Mouse (Mus musculus): ENCODE data around the gene Fyn. TPM values are rescaled to one million over a fixed set of nuclear protein-coding genes. Genes with fewer than 3 reads are reported as not detected.
A peak's percentile ranks its signal among the peaks of the same experiment; 100 is the strongest.

Gene Fyn
- polyA plus RNA-seq, 1 experiment from 2014 or later, result 105 TPM

DNA sequence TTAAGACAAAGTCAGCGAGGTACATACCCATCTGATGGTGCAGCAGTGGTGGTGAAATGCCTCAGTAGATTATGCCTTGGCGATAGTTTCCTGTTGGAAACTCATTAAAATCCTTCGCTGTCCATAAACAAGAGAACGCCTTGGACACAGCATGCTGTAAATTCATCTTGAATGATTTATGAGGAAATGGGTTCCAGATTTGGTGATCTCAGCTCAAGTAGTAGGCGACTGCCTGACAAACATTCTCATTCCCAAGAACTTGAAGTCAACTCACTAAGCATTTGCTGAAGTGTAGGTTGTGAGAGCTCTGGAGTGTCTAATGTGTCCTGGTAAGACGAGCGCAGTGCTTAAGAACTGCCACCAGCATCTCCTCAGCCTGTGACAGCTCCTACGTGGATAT lies 141.3 kb downstream of the Fyn start:
- Histone ChIP-seq H3K27me3 (ENCODE audit: control insufficient read depth, insufficient read depth, low read length) (no peaks in the 10 kb centered on the region), H3K4me2 (replicated peaks) (no peak overlapping the region), H3K4me1 (replicated peaks; ENCODE audit: control insufficient read depth, insufficient read depth, low read length) (peaks cover 51% of the 10 kb centered on the region), H3K9me3 (ENCODE audit: control insufficient read depth, low read length) (no peaks in the 10 kb centered on the region), H3K9ac (no peak overlapping the region), H3K27ac (no peak overlapping the region), H3K36me3 (replicated peaks; ENCODE audit: control insufficient read depth, insufficient read depth) (peaks cover 27% of the 10 kb centered on the region), H3K4me3 (replicated peaks; ENCODE audit: low read length) (no peak overlapping the region)
- WGBS, result 79% methylated on average over 8 of the region's 8 CpGs
- ATAC-seq (ENCODE audit: low FRiP score) (no peak), DNase-seq (ENCODE audit: low spot score) (no peak)

GRCm38 (mm10) chr10:39512631-39513314 lies 144.1 kb downstream of the Fyn start:
- no peak overlapping the region for H3K27ac ChIP-seq

DNA sequence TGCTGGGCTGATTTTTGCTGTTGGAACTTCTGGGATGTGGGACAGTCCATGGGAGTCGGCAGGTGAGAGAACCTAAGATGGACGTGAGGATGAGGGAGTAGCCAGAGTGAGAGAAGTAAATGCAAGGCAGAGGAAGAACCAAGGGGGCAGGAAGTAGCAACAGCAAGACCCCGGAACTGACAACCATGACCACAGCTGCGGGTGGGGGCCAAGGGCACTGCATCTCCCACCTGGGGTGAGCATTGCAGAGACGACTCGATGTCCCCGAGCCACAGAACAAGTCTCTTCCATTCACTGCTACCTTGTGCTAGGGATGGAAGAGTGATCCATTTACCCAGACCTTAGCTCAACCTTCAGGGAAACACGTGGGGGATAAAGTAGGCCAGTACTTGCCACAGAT lies 146.3 kb downstream of the Fyn start:
- no peak overlapping the region for H3K4me3 ChIP-seq (replicated peaks; ENCODE audit: low read length)
- peaks cover 46% of the 10 kb centered on the region for H3K36me3 ChIP-seq (replicated peaks; ENCODE audit: control insufficient read depth, insufficient read depth)
- no peak for DNase-seq (ENCODE audit: low spot score)
- H3K4me2 ChIP-seq (replicated peaks), result no peak overlapping the region
- ATAC-seq (ENCODE audit: low FRiP score), result no peak
- H3K27ac ChIP-seq, result no peak overlapping the region
- WGBS, result 95% methylated on average over 8 of the region's 8 CpGs
- no peak overlapping the region for H3K9ac ChIP-seq
- peaks cover 36% of the 10 kb centered on the region for H3K4me1 ChIP-seq (replicated peaks; ENCODE audit: control insufficient read depth, insufficient read depth, low read length)
- no peaks in the 10 kb centered on the region for H3K9me3 ChIP-seq (ENCODE audit: control insufficient read depth, low read length)
- H3K27me3 ChIP-seq (ENCODE audit: control insufficient read depth, insufficient read depth, low read length), result no peaks in the 10 kb centered on the region

More at GRCm38 (mm10) chr10:39512631-39513314, 144.1 kb downstream of the Fyn start:
- Histone ChIP-seq H3K27me3 (ENCODE audit: control insufficient read depth, insufficient read depth, low read length) (no peaks in the 10 kb centered on the region), H3K4me3 (replicated peaks; ENCODE audit: low read length) (no peak overlapping the region), H3K36me3 (replicated peaks; ENCODE audit: control insufficient read depth, insufficient read depth) (peaks cover 46% of the 10 kb centered on the region), H3K9ac (no peak overlapping the region), H3K4me2 (replicated peaks) (no peak overlapping the region), H3K4me1 (replicated peaks; ENCODE audit: control insufficient read depth, insufficient read depth, low read length) (peaks cover 34% of the 10 kb centered on the region), H3K9me3 (ENCODE audit: control insufficient read depth, low read length) (no peaks in the 10 kb centered on the region)
- ATAC-seq (ENCODE audit: low FRiP score) (no peak), DNase-seq (ENCODE audit: low spot score) (no peak)
- WGBS, result 74% methylated on average over 14 of the region's 14 CpGs

DNA sequence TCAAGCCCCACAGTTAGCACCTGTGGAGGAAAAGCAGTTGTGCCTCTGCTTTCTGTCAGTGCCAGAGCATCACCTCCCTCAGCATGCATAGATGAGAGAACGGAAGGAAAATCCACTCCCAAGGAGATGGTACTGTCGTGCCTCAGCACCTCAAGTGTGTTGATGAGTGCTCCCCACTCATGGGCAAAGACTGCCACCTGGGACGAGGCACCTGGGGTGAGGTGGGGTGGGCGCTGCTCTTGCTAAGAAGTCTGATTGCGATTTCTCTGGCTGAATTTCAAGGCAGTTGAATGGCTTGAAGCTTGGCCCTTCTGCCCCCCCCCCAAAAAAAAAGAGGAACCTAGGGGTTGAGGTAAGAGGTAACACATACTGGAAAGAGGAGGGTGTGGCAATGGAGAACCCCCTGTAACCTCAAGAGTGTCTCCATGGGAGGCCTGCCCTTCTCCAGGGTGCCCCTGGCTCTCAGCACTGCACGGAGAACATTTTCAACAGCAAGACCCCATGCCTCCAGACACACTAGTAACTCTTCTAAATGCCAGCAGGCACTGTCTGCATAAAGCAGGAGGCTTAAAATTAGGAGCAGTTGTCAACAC lies 148.0 kb downstream of the Fyn start:
- Histone ChIP-seq H3K4me1 (replicated peaks; ENCODE audit: control insufficient read depth, insufficient read depth, low read length) (peaks cover 32% of the 10 kb centered on the region), H3K4me2 (replicated peaks) (no peak overlapping the region), H3K4me3 (replicated peaks; ENCODE audit: low read length) (no peak overlapping the region), H3K27ac (no peak overlapping the region), H3K27me3 (ENCODE audit: control insufficient read depth, insufficient read depth, low read length) (no peaks in the 10 kb centered on the region), H3K9me3 (ENCODE audit: control insufficient read depth, low read length) (no peaks in the 10 kb centered on the region), H3K36me3 (replicated peaks; ENCODE audit: control insufficient read depth, insufficient read depth) (peaks cover 46% of the 10 kb centered on the region), H3K9ac (no peak overlapping the region)
- 86% methylated on average over 6 of the region's 6 CpGs for WGBS
- ATAC-seq (ENCODE audit: low FRiP score) (no peak), DNase-seq (ENCODE audit: low spot score) (no peak)

DNA sequence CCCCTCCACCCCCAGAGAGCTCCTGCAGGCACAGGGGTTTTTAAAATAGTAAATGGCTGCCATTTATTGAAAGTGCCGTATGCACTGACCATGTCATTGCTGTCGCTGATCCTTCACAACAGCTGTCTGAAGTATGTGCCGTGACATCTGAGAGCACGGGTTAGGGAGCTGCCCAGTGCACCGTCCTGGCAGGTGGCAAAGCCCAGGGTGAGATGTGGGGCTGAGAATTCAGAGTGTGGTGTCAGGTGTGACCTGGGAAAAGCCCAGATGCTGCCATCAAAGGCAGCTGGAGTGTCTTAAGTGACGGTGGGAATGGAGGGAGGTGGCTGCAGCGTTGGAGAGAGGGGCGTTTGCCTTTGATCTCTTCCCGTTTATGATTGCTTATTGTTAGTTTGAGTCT lies 148.7 kb downstream of the Fyn start:
- ATAC-seq (ENCODE audit: low FRiP score), result no peak
- no peak overlapping the region for H3K4me3 ChIP-seq (replicated peaks; ENCODE audit: low read length)
- H3K9me3 ChIP-seq (ENCODE audit: control insufficient read depth, low read length), result no peaks in the 10 kb centered on the region
- peaks cover 40% of the 10 kb centered on the region for H3K36me3 ChIP-seq (replicated peaks; ENCODE audit: control insufficient read depth, insufficient read depth)
- peak overlapping the region; percentile 13; the same call in 1 of the 2 replicates for H3K9ac ChIP-seq
- 27% methylated on average over 9 of the region's 9 CpGs for WGBS
- peaks cover 34% of the 10 kb centered on the region for H3K4me1 ChIP-seq (replicated peaks; ENCODE audit: control insufficient read depth, insufficient read depth, low read length)
- no peak overlapping the region for H3K4me2 ChIP-seq (replicated peaks)
- no peak for DNase-seq (ENCODE audit: low spot score)
- no peaks in the 10 kb centered on the region for H3K27me3 ChIP-seq (ENCODE audit: control insufficient read depth, insufficient read depth, low read length)
- peak overlapping the region; percentile 58 for H3K27ac ChIP-seq

DNA sequence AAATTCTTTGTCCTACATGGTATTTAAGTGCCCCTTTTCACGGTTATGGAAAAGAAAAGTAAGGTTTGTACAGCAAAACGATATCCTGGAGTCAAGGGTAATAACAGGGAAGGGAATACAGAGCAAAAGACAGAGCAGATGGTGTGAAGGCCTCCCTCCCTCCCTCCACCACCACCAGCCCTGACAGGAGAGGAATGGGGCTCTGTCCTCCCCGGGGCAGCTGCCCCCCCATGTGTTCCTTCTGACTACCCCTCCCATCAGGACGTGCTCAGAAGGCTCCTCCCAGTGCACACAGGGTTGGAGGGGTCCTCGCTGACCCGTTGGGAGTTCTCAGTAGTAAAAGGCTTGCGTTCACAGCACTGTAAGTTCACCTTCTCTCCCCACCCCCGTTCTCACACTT lies 149.6 kb downstream of the Fyn start:
- Histone ChIP-seq H3K9ac (no peak overlapping the region), H3K27me3 (ENCODE audit: control insufficient read depth, insufficient read depth, low read length) (no peaks in the 10 kb centered on the region), H3K4me3 (replicated peaks; ENCODE audit: low read length) (no peak overlapping the region), H3K36me3 (replicated peaks; ENCODE audit: control insufficient read depth, insufficient read depth) (peaks cover 33% of the 10 kb centered on the region), H3K27ac (peak overlapping the region; percentile 58), H3K4me2 (replicated peaks) (no peak overlapping the region), H3K4me1 (replicated peaks; ENCODE audit: control insufficient read depth, insufficient read depth, low read length) (peaks cover 42% of the 10 kb centered on the region), H3K9me3 (ENCODE audit: control insufficient read depth, low read length) (no peaks in the 10 kb centered on the region)
- DNase-seq (ENCODE audit: low spot score) (no peak), ATAC-seq (ENCODE audit: low FRiP score) (no peak)
- 42% methylated on average over 8 of the region's 8 CpGs for WGBS

GRCm38 (mm10) chr10:39518859-39519258 lies 150.2 kb downstream of the Fyn start:
- no peak overlapping the region for H3K4me3 ChIP-seq (replicated peaks; ENCODE audit: low read length)
- H3K4me1 ChIP-seq (replicated peaks; ENCODE audit: control insufficient read depth, insufficient read depth, low read length), result peaks cover 46% of the 10 kb centered on the region
- no peak for ATAC-seq (ENCODE audit: low FRiP score)

GRCm38 (mm10) chr10:39520123-39520989 lies 151.7 kb downstream of the Fyn start:
- Histone ChIP-seq H3K36me3 (replicated peaks; ENCODE audit: control insufficient read depth, insufficient read depth) (peaks cover 35% of the 10 kb centered on the region), H3K9ac (peak overlapping the region; percentile 44; the same call in 1 of the 2 replicates), H3K27me3 (ENCODE audit: control insufficient read depth, insufficient read depth, low read length) (no peaks in the 10 kb centered on the region), H3K4me3 (replicated peaks; ENCODE audit: low read length) (no peak overlapping the region), H3K4me1 (replicated peaks; ENCODE audit: control insufficient read depth, insufficient read depth, low read length) (peaks cover 60% of the 10 kb centered on the region), H3K4me2 (replicated peaks) (no peak overlapping the region), H3K9me3 (ENCODE audit: control insufficient read depth, low read length) (no peaks in the 10 kb centered on the region), H3K27ac (peak overlapping the region; percentile 70)
- ATAC-seq (ENCODE audit: low FRiP score) (peak; percentile 80), DNase-seq (ENCODE audit: low spot score) (peak; percentile 88)
- 45% methylated on average over 9 of the region's 9 CpGs for WGBS

More at GRCm38 (mm10) chr10:39518859-39519258, 150.2 kb downstream of the Fyn start:
- Histone ChIP-seq H3K9ac (0 out of 2 replicates have a peak overlapping the region, but pooled peaks have one; percentile 44), H3K4me2 (replicated peaks) (no peak overlapping the region), H3K36me3 (replicated peaks; ENCODE audit: control insufficient read depth, insufficient read depth) (peaks cover 33% of the 10 kb centered on the region), H3K27ac (peak overlapping the region; percentile 70; the same call in 1 of the 2 replicates), H3K27me3 (ENCODE audit: control insufficient read depth, insufficient read depth, low read length) (no peaks in the 10 kb centered on the region), H3K9me3 (ENCODE audit: control insufficient read depth, low read length) (no peaks in the 10 kb centered on the region)
- WGBS, result 85% methylated on average over 3 of the region's 3 CpGs
- no peak for DNase-seq (ENCODE audit: low spot score)

DNA sequence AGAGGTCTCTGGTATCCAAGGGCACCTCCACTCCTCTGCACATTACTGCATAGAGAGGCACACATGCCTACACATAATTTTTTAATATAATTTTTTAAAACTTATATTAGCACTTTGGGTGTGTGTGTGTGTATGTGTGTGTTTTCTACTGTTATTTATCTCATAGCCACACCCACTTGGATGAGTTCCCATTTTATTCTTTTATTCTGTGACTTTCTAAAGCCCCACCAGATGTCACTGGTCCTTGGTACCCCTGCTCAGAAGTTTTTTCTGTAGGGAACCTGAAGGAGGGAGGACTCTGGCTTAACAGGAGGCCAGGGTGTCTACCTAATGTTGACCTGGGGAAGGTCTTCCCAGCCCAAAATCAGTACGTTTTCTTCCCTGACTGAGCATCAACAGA lies 152.7 kb downstream of the Fyn start:
- WGBS, result 82% methylated on average over 1 of the region's 1 CpGs
- DNase-seq (ENCODE audit: low spot score) (no peak), ATAC-seq (ENCODE audit: low FRiP score) (no peak)
- no peak overlapping the region for H3K4me2 ChIP-seq (replicated peaks)
- no peaks in the 10 kb centered on the region for H3K27me3 ChIP-seq (ENCODE audit: control insufficient read depth, insufficient read depth, low read length)
- H3K4me3 ChIP-seq (replicated peaks; ENCODE audit: low read length), result no peak overlapping the region
- H3K4me1 ChIP-seq (replicated peaks; ENCODE audit: control insufficient read depth, insufficient read depth, low read length), result peaks cover 60% of the 10 kb centered on the region
- H3K27ac ChIP-seq, result peak overlapping the region; percentile 51; the same call in 1 of the 2 replicates
- peaks cover 33% of the 10 kb centered on the region for H3K36me3 ChIP-seq (replicated peaks; ENCODE audit: control insufficient read depth, insufficient read depth)
- H3K9ac ChIP-seq, result no peak overlapping the region
- H3K9me3 ChIP-seq (ENCODE audit: control insufficient read depth, low read length), result no peaks in the 10 kb centered on the region

Measured in hindbrain, embryonic 14.5 days (tissue).